Mouse (Mus musculus) urinary bladder, postnatal 36 days (tissue): ENCODE data around the gene Cad.
"Not testable (repeated sequence)": the region's sequence is repeated elsewhere in the genome, so short reads cannot be mapped to it uniquely, and the experiment has no call there.

Experiments
- DNase-seq, 2 experiments: peaks; one replicate each; pipeline ENCODE4 v3.0.0; 2022; ENCODE audit warnings: low spot score in 2 of 2, mixed read lengths in 1 of 2

Cad gene

GRCm38 (mm10) chr5:31054261-31055215, at the start of gene Cad:
Gene Cad (plus strand): TSS chr5:31054780.
- peak; percentile 92 to 95 for DNase-seq

- no peak for DNase-seq
These were observed 41.8 kb upstream of the Cad start for GRCm38 (mm10) chr5:31012737-31013136.

GRCm38 (mm10) chr5:31015913-31016312, 38.7 kb upstream of the Cad start:
- DNase-seq, result no peak

- DNase-seq, result not testable (repeated sequence)
These were observed 32.8 kb upstream of the Cad start for GRCm38 (mm10) chr5:31021790-31022189.

- no peak for DNase-seq
These were observed 31.9 kb upstream of the Cad start for GRCm38 (mm10) chr5:31022690-31023089.

GRCm38 (mm10) chr5:31023254-31023653, 31.3 kb upstream of the Cad start:
- DNase-seq, result no peak

- peak in 1 of 2 experiments; percentile 11 for DNase-seq
These were observed 29.9 kb upstream of the Cad start for GRCm38 (mm10) chr5:31024641-31025040.

GRCm38 (mm10) chr5:31030926-31031325, 23.7 kb upstream of the Cad start:
- no peak for DNase-seq

- no peak for DNase-seq
These were observed 23.1 kb upstream of the Cad start for GRCm38 (mm10) chr5:31031508-31031907.

GRCm38 (mm10) chr5:31034669-31035068, 19.9 kb upstream of the Cad start:
- peak in 1 of 2 experiments; percentile 16 for DNase-seq

- DNase-seq, result not testable (repeated sequence)
These were observed 18.0 kb upstream of the Cad start for GRCm38 (mm10) chr5:31036556-31036955.

- DNase-seq, result no peak
These were observed 16.3 kb upstream of the Cad start for GRCm38 (mm10) chr5:31038171-31038845.

GRCm38 (mm10) chr5:31046416-31046815, 8.2 kb upstream of the Cad start:
- DNase-seq, result no peak

- no peak for DNase-seq
These were observed 7.5 kb upstream of the Cad start for GRCm38 (mm10) chr5:31047074-31047473.

GRCm38 (mm10) chr5:31047848-31048762, 6.5 kb upstream of the Cad start, which contains the start of gene Atraid:
Gene Atraid (plus strand): TSS chr5:31048312.
- peak; percentile 99 for DNase-seq

- peak; percentile 19 to 25 for DNase-seq
These were observed 5.6 kb upstream of the Cad start, which contains the start of gene Slc5a6 for GRCm38 (mm10) chr5:31048763-31049641. Gene Slc5a6 (minus strand): TSS chr5:31048924.

GRCm38 (mm10) chr5:31050427-31050826, 4.2 kb upstream of the Cad start:
- DNase-seq, result no peak

- DNase-seq, result not testable (repeated sequence)
These were observed 852 bp upstream of the Cad start for GRCm38 (mm10) chr5:31053728-31054127.

- no peak for DNase-seq
These were observed 898 bp downstream of the Cad start for GRCm38 (mm10) chr5:31055216-31056140.
